Mouse (Mus musculus): Measurements from ENCODE around the gene Cxcr3. TPM values are rescaled to one million over a fixed set of nuclear protein-coding genes. Genes with fewer than 3 reads are reported as not detected.

Gene Cxcr3
- total RNA-seq, 1 experiment from 2014 or later, result not detected

Other genes with a start within 250 kb of the Cxcr3 start
- 36.4 and 44.9 TPM in 2 replicates for gene Taf1, start 201.5 kb downstream of the Cxcr3 start, total RNA-seq (2021)
- 261 and 328 TPM in 2 replicates for gene Ogt, start 94.2 kb downstream of the Cxcr3 start, total RNA-seq (2021)
- gene Gm4779, start 60.2 kb upstream of the Cxcr3 start, total RNA-seq (2021), result not detected in 2 replicates
- gene 8030474K03Rik, start 60.4 kb upstream of the Cxcr3 start, total RNA-seq (2021), result not detected in 2 replicates
- gene Nhsl2, start 115.1 kb upstream of the Cxcr3 start, total RNA-seq (2021), result 6.2 and 6.9 TPM in 2 replicates

Data from adrenal gland, postnatal 25 days (tissue).